Comparison of ENCODE assay signal across 9 mouse cellular contexts in the genomic region with DNA sequence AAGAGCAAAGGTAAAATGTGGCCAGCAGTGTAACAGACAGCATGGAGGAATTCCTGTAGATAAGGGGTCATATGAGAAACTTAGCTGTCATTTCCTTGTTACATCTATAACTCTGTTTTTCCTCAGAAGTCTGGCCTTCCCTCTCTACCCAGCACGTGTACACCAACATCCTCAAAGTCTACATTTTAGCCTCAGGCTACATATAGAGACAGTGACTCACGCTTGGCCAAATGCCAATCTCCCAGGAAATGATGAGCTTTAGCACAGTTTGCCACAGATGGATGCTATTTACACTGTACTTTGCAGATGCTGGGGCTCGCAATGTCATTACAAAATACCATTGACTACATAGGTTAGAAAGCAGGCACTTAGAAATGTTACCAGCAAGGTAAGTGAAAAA.
DNase-seq lines count a peak whose midpoint lies in the region; ATAC-seq and TF ChIP-seq lines count a peak whose summit lies in the region.
"Had no signal": no experiment of that assay in that cellular context is flagged by ENCODE, and none has a peak within 500 bp of the region (broad histone marks: within the 10 kb centered on the region; RNA-seq: fewer than 3 reads in every experiment).

No protein-coding gene starts in this region.

- no peaks in the 10 kb centered on the region for H3K36me3 ChIP-seq in intestine, embryonic 15.5 days
- H3K36me3 ChIP-seq in heart, adult 2 months (ENCODE audit: control insufficient read depth, insufficient read depth, low read length) = no peaks in the 10 kb centered on the region
- H3K36me3 ChIP-seq in heart, embryonic 11.5 days (ENCODE audit: control insufficient read depth, insufficient read depth, low read length) = no peaks in the 10 kb centered on the region

- intact Hi-C loops in heart, adult 2 months (cut with DNase I) = no loop called here

- H3K27ac ChIP-seq in intestine, embryonic 15.5 days = no peak overlapping the region
- no peak overlapping the region for H3K27ac ChIP-seq in heart, adult 2 months
- no peak overlapping the region for H3K27ac ChIP-seq in heart, embryonic 11.5 days (ENCODE audit: low read depth, low read length)

- no peak overlapping the region for H3K9ac ChIP-seq in intestine, embryonic 15.5 days
- H3K9ac ChIP-seq in heart, adult 2 months (ENCODE audit: low read depth, low read length) = no peak overlapping the region
- H3K9ac ChIP-seq in heart, embryonic 11.5 days (ENCODE audit: low read depth, low read length) = no peak overlapping the region

- no peak overlapping the region for H3K4me2 ChIP-seq in intestine, embryonic 15.5 days (replicated peaks)
- H3K4me2 ChIP-seq in heart, embryonic 11.5 days = no peak overlapping the region

- H3K4me3 ChIP-seq in intestine, embryonic 15.5 days (replicated peaks) = no peak overlapping the region
- no peak overlapping the region for H3K4me3 ChIP-seq in heart, adult 2 months
- H3K4me3 ChIP-seq in heart, embryonic 11.5 days (ENCODE audit: low read depth, low read length) = no peak overlapping the region

- no peaks in the 10 kb centered on the region for H3K27me3 ChIP-seq in intestine, embryonic 15.5 days (replicated peaks)
- H3K27me3 ChIP-seq in heart, adult 2 months (ENCODE audit: control insufficient read depth, insufficient read depth, low read length) = no peaks in the 10 kb centered on the region
- no peaks in the 10 kb centered on the region for H3K27me3 ChIP-seq in heart, embryonic 11.5 days (ENCODE audit: control insufficient read depth, insufficient read depth, low read length)

- DNase-seq in cerebellum, adult 18-20 months = peak; percentile 2 to 5
- DNase-seq in cerebellum, adult 9-10 months = no peak
- peak; percentile 8 for DNase-seq in retina, postnatal 1 day
- no peak for DNase-seq in retina, embryonic 14.5 days (ENCODE audit: low spot score)
- peak; percentile 15 to 77 for DNase-seq in left cerebral cortex, adult 8-10 months (ENCODE audit: low spot score in 2 of 2)
- no peak for DNase-seq in heart, adult 2 months
- DNase-seq: kidney, postnatal 14 days had no signal

- TF ChIP-seq CTCF in heart, adult 2 months (IDR thresholded peaks at IDR 0.05) = no peak

- ATAC-seq in intestine, embryonic 15.5 days = no peak
- no peak for ATAC-seq in heart, embryonic 11.5 days (replicated peaks; ENCODE audit: insufficient number of reproducible peaks, low FRiP score, low TSS enrichment)

- no peaks in the 10 kb centered on the region for H3K4me1 ChIP-seq in intestine, embryonic 15.5 days (replicated peaks)
- no peaks in the 10 kb centered on the region for H3K4me1 ChIP-seq in heart, adult 2 months (ENCODE audit: control insufficient read depth, insufficient read depth, low read length)
- H3K4me1 ChIP-seq in heart, embryonic 11.5 days (ENCODE audit: control insufficient read depth, insufficient read depth, low read length) = no peaks in the 10 kb centered on the region

- TF ChIP-seq POLR2A in heart, adult 2 months (IDR thresholded peaks at IDR 0.05; ENCODE audit: insufficient read depth, low read depth, low read length) = no peak

- H3K79me2 ChIP-seq in heart, adult 2 months (replicated peaks; ENCODE audit: control insufficient read depth, insufficient read depth, low read length) = no peaks in the 10 kb centered on the region

- H3K9me3 ChIP-seq in intestine, embryonic 15.5 days = no peaks in the 10 kb centered on the region
- H3K9me3 ChIP-seq in heart, embryonic 11.5 days (replicated peaks; ENCODE audit: control insufficient read depth, low read length) = no peaks in the 10 kb centered on the region; the same call in 1 of the 2 replicates

- no peak for TF ChIP-seq EP300 in heart, adult 2 months (IDR thresholded peaks at IDR 0.05; ENCODE audit: insufficient read depth, low read depth, low read length)

- WGBS in intestine, embryonic 15.5 days = 62% methylated on average over 3 of the region's 3 CpGs
- 50% methylated on average over 3 of the region's 3 CpGs for WGBS in heart, adult 2 months
- 74% methylated on average over 3 of the region's 3 CpGs for WGBS in heart, embryonic 11.5 days (ENCODE audit: insufficient replicate concordance)

Comparison
In these comparisons a context has a peak if more than half of its experiments do, and no peak if none do; other contexts are left out.
1. DNase-seq: peak in cerebellum, adult 18-20 months (2 of 2), retina, postnatal 1 day (single experiment) and left cerebral cortex, adult 8-10 months (2 of 2); none in cerebellum, adult 9-10 months (single experiment), retina, embryonic 14.5 days (single experiment) and heart, adult 2 months (0 of 2).